Mouse (Mus musculus) kidney, adult 18-20 months (tissue): Measurements from ENCODE around the gene Nfatc2.

Source experiments
- DNase-seq: peaks from one replicate; pipeline ENCODE4 v3.0.0; 2021

The Nfatc2 gene

DNA sequence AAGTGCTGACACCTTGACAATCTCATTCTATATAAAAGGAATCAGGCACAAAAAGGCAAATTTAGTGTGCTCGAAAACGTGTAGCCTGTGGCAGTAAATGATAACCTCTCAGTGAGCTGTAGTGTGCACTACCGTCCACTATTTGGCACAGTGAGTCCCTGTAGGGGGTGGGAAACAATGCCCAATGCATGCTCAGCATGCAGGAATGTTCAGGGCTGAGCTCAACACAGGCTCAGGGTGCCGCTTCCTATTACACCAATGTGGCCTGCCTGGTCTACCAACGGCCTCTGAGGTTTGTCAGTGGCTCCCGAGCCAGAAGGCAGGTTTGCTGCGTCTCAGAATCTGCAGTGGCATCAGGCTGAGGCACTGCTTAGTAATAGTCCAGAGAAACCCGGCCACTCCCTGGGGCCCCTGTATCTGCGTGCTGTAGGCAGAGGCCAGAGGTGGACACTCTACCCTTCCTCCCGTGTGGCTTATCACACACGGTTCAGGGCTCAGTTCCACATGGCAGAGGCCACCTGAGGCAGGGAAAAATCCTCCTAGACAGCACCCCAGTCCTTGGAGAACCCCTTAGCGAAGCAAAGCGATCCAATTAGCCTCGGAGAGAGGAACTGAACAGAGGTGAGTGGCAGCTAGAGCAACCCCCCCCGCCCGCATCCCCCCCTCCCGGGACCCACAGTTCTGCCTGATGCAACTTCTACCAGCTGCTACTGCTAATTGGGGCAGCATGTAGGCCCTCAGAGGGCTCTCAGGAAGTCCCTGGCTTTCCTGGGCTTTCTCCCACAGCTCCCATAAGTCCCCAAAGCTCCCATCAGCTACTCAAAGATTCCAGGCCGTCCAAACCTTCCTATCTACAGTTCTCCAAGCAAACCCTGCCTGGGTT is 74.7 kb downstream of the Nfatc2 start:
- DNase-seq = no peak

DNA sequence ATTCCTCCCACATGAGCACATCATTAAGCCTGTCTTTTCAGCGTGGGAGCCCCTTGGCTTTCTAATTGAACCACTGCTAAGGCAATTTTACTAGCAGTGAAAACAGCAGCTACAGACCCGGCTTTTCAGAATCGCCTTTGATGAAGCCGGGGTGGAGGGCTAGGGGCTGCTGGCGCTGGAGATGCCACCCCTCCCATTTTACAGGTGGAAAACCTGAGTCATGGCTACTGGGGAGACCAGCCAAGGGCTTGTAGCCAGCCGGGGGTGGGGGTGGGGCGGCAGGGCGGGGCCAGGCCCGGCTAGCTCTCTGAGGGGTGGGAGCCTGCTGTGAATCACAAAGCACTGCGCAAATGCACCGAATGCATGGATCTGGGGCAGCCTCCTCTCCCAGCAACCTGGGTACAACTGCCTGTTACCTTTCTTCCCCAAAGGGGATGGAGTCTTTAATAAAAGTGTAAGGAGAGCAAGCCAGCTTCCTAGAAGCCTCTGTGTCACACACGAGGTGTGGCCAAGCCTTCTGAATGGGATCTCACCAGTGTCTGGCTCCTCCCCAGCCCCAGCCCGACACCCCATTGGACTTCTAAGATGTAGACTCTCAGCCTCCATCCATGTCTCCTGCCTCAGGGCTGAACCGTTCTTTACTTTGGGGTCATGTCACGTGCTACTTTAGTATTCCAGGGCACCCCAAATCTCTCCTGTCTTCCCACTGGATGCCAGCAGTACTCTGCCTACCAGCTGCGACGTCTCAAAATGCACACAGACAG is 75.9 kb downstream of the Nfatc2 start:
- no peak for DNase-seq

DNA sequence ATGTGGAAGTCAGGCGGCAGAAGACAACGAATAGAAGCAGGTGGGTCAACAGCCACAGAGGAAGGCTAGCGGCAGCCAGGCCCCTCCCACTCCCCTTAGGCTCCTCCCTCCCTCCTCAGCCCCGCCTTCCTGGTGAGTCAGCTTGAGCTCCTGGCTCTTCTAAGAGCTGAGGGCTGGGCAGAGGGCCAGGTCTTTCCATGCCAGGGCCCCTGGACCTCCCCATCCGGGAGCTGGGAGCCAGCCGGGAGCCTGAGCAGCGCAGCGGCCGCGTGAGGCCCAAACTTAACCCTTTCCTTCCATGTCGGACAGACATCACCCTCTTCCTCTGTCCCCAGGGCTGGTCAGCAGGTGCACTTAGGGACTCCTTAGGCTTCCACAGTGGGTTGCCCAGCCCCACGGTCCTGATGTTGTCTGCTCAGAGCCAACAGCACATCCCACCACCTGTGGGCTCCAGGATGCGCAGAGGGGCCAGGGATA is 76.5 kb downstream of the Nfatc2 start:
- peak; percentile 93 for DNase-seq

DNA sequence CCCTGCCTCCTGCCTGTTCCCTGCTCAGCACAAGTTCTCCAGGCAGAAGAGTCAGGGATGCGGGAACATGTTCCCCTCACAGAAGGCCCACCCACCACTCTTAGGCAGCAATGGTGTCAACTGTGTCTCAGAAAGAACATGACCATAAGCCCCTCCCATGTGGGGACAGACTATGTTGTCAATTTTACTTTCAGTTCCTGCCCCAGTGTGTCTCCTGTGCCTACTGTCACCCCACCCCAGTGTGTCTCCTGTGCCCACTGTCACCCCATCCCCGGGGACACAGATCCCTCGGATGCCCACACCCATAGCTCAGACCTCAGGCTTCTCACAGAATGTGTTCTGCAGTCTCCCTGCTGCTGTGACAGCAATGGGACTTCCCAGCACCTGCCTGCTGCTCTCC is 79.2 kb downstream of the Nfatc2 start:
- no peak for DNase-seq

GRCm38 (mm10) chr2:168520771-168521170 is 80.7 kb downstream of the Nfatc2 start:
- DNase-seq = no peak

DNA sequence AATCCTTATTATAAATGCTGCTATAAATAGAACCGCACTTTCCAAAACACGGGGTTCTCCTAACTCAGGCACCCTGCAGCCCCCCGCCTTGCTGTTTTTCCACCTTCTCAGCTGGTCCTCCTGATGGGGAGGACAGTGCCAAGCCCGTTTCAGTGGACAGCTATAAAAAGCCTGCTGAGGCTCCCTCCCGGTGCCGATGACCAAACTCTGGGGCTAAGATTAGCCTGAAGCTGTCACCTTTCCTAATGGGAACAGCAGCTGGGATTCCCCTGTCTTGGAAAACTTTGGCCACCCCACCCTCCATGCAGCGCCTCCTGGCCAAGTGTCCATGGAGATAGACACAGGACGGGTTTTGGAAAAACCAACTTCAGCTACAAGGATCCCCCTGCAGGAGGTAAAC is 81.9 kb downstream of the Nfatc2 start:
- DNase-seq = no peak

- no peak for DNase-seq
These were observed 83.2 kb downstream of the Nfatc2 start for GRCm38 (mm10) chr2:168518256-168518659.

DNA sequence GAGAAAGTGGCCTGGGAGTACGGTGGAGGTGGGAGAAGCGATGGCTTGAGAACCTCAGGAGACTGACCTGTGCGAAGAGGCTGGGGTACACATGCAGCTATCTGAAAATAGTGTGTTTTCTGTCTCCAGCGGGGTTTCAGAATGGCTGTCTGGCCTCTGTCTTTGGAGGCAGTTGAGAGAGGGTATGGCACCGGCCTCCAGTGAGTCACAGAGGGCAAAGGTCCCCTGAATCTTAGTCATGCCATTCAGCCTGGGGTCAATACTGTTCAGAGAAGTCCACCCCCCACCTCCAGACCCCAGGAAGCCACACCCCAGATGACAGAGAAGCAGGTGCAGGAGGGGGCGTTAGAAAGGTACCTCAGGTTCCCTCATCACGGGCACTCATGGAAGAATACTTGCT is 83.7 kb downstream of the Nfatc2 start:
- DNase-seq = no peak

DNA sequence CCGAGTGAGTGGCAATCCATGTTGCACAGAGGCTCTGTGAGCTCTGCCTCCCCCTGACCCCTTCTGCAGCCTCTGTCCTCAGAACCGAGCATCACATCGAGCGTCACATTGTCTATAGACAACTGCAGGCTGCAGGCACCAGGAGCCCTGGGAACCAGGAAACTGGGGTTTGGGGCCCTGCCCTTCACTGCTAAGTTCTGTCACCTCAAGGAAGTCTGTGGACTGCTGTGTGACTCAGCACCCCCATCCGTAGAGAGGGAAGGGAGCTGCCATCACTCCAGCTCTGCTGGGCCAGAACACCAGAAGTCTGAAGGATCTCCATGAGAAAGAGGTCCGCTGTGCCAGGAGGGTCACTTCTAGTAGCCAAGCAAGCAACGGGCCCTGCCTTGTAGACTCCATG is 84.7 kb downstream of the Nfatc2 start:
- no peak for DNase-seq

DNA sequence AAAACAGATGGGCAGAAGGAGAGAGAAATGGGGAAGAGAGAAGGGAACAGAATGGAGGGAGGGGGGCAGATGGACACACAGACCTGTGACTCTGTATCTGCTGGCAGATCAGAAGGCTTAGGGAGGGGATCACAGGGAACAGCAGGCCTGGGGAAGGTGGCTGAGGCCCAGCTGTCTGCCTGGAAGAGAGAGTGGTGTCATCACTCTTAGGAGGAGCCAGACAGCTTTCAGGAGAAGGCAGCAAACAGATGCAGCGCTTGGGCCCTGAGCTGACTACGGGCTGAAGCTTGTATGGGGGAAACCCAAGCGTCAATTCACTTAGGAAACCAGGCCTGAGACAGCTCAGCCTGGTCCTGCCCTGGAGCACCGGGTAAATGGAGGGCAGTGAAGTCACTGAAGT is 86.0 kb downstream of the Nfatc2 start:
- DNase-seq = no peak

- no peak for DNase-seq
These were observed 87.3 kb downstream of the Nfatc2 start for GRCm38 (mm10) chr2:168514131-168514530.

DNA sequence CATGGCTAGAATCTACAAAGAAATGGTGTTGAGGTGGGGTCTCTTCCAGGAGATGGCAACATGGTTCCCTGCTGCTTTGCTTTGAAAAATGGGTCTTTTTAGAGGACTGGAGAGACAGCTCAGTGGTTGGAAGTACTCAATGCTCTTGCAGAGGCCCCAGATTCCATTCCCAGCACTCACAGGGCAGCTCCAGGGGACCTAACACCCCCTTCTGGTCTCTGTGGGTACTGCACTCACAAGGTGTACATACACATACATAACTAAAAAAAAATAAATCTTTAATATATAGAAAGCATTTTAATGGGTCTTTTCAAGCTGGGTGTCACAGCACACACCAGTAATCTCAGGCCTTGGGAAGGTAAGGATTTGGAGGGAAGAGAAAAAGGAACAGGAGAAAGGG is 89.9 kb downstream of the Nfatc2 start:
- DNase-seq = no peak

DNA sequence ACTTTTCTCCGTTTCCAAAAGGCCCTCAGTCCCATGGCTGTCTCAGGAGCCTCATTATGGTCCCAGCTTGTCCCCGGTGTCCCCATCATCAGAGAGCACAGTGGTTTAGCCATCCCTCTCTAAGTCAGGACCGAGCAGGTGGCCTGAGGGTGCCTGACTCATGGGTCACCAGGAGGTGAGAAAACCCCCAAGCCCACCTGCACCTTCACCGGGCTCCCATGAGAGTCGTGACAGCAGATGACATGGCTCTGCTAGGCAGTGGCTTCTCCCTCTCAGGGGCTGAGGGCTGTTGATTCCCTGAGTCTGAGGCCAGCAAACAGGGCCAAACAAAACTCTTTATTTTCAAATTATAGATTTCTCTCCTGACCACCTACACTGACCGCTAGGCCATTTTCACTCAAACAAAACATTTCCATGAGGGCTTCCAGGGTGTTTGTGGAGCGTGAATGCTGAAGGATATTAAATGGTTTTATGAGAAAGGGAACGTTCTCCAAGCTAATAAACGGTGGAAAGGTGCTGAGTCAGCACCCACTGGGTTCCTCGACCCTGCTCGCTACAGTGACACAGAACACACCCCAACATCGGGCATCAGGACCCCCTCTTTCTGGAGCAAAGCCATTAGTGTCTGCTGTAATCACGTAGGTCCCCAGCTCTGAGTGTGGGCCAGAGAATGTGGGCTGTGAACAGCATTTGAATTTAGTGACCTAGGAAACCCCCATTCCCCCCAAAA is 92.8 kb downstream of the Nfatc2 start:
- no peak for DNase-seq

DNA sequence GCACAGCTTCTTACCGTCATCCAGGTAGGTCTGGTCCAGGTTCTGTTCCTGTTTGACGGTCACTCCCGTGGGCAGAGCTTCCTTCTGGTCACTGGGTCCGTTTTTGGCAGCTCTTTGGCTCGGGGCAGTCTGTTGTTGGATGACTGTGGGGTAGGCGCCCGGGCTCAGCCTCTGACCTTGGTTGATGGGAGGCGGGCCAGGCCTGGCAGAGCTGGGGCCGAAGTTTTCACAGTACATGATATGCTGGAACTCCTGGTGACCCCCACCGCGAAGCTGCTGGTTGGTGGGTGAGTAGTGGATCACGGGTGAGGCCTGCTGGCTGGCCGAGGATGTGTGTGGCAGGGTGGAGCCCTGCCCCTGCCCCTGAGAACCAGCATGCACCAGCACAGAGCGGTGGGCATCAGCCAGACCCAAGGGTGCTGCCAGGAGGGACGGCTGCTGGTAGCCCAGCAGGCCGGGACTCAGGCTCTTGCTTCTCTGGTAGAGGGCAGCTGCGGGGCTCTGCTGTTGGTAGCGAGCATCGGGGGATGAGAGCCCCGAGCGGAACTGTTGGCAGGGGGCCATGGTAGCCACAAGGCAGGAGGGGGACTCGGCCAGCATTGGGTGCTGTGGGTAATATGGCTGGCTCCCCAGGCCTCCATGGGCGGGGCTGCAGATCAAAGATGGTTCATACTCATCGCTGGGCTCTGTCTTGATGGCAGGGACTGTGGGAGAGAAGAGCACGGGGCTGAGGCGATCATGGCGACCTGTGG is 96.8 kb downstream of the Nfatc2 start:
- DNase-seq = no peak

GRCm38 (mm10) chr2:168503735-168504134 is 97.7 kb downstream of the Nfatc2 start:
- no peak for DNase-seq

DNA sequence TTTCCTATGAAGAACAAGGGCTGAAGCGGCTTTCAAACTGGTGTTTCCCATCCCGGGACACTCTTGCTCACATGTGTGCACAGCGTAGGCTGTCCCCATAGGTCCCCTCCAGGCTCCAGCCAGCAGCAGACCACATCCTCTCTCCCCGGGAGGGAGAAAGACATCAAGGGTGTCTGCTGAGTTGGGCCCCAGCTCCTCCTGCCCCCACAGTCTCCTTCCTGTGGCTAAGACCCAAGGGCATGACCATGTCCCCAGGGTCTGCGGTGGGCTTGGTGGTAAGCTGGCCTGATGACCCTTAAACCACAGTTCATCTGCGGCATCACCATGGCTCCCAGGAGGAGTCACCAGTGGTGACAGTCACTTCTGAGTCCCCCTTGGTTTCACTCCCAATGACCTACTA is 100.7 kb downstream of the Nfatc2 start:
- no peak for DNase-seq

- DNase-seq = no peak
These were observed 101.2 kb downstream of the Nfatc2 start for GRCm38 (mm10) chr2:168500244-168500643.

DNA sequence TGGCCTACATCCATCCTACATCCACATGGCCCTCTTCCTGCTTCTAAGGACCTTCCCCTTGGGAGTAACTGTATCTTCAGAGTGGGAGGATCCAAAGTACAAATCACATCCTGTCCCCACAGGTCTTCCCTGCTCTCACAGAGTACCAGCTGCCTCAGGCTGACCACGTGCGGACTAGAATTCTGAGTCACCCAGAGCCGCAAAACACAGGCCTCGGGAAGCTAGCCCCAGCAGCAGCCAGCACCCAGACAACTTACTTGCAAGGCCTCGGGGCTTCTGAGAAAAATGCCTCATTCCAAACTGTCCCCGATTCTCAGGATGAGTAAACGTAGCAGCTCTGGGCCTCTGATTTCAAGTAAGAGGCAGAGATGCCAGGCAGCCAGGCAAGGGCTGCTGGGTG is 109.7 kb downstream of the Nfatc2 start:
- no peak for DNase-seq

GRCm38 (mm10) chr2:168489953-168490352 is 111.5 kb downstream of the Nfatc2 start:
- no peak for DNase-seq

DNA sequence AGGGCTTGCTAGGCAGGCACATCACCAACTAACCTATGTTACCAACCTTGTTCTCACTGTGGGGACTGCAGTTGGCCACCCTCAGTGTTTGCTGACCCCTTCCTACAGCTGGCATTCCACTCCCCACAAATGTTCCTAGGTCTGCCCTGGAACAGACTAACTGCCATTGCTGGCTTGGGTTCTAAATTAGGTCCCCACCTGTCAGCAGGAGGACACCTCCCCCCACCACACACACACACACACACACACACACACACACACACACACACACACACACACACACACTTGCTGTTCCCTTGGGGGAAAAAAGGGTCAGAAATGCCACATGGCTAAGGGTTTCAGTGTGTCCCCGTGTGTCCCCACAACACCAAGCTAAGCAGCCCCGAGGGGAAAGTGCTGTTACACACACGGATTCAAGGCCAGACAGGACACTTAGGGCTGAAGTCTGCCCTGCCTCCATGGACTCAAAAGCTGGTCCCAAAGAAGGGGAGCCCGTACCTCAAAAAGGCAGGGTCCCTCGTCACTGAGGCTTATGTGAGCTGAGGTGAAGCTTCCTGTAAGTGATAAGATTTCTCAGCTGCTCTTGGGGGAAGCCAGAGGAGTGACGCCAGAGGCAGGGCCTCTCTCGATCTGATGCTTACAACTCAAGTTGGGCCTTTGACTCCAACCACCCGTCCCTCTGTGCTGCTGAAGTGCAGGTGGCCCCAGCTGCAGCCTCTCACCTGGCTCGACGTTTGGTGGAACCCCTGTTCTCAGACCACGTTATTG is 113.1 kb downstream of the Nfatc2 start:
- DNase-seq = no peak

- no peak for DNase-seq
These were observed 120.3 kb downstream of the Nfatc2 start for GRCm38 (mm10) chr2:168481121-168481520.

GRCm38 (mm10) chr2:168480692-168481091 is 120.8 kb downstream of the Nfatc2 start:
- no peak for DNase-seq
